Mouse (Mus musculus) thymus, postnatal 10 days (tissue): ENCODE measurements around the gene Zfp867.
A peak's percentile ranks its signal among the peaks of the same experiment; 100 is the strongest.

Experiments
- DNase-seq, 2 experiments: peaks; one replicate each; pipeline ENCODE4 v3.0.0; 2021; ENCODE audit warnings: low spot score in 2 of 2

Gene Zfp867

DNA sequence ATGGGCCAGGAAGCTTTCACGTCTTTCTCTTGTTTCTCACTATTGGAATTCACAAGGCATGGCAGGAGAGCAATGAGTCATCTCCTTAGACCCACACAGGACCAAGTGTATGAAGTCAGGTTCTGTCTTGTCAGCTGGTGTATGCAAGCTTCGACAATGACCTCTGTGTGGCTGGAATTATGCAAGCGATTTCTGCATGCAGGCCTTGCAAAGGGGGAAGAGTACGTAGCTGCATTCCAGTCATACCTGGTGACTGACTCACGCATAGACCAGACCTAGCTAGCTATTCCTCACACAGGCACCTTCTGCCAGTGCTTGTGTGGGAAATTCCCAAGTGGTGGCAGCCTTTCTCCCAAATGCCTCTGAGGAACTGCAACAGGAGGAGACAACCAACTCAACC lies 13.3 kb downstream of the Zfp867 start:
- DNase-seq, result no peak

DNA sequence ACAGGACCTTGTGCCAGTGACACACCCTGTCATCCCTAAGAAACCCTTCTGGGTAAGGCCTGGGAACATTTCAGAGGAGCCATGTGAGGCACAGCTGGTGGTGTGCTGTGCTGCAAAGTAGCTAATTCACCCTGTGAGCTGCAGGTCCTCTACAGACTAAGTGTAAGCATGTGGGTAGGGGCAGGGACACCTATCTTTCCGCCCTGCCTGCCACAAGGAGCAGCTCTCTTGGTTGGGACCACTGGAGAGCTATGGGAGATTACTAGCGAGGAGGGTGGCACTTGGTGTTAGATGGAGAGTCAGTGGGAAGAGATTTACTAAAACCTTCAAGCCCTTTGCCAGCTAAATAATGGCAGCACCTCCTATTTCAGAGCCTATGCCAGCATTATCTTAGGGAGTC lies 15.4 kb downstream of the Zfp867 start:
- no peak for DNase-seq

DNA sequence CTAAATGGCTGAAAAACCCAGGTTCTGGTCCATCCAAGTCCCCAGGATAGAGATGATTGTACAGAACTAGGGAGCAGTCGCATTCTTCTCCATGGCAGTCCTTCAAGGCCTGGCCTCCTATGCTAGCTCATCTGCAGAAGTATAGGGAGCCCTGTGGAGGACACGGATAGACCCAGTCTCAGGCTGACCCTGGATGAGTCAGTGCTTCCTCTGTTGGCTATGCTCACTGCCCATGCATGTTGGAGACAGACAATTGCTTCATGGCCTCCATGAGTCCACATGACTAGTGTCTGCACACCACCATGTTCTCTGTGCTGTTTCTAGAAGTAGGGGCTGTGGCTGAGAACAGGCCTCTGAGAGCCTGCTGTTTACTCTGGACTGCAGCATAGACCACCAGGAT lies 15.9 kb downstream of the Zfp867 start:
- DNase-seq, result no peak

GRCm38 (mm10) chr11:59451086-59451485 lies 21.2 kb downstream of the Zfp867 start, which contains the start of gene Snap47:
Gene Snap47, minus strand, starts transcription at chr11:59451186.
- no peak for DNase-seq

DNA sequence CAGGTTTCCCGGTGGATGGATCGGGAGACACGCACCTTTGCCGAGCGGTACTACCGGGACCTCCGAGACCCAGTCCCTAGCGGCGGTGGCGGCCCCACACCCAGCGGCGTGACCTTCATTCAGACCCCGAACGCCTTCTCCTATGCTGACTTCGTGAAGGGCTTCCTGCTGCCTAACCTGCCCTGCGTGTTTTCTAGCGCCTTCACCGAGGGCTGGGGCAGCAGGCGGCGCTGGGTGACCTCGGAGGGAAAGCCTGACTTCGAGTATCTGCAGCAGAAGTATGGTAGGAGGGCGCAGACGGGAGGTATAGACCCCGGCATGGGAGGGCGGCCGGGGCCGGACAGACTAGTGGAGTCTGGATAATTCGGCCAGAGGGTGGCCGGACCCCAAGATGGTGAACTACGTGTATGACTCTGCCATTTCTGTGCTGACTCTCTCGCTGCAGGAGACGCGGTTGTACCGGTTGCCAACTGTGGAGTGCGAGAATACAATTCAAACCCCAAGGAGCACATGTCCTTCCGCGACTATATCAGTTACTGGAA lies 22.0 kb downstream of the Zfp867 start:
- DNase-seq, result peak; percentile 46 to 52

DNA sequence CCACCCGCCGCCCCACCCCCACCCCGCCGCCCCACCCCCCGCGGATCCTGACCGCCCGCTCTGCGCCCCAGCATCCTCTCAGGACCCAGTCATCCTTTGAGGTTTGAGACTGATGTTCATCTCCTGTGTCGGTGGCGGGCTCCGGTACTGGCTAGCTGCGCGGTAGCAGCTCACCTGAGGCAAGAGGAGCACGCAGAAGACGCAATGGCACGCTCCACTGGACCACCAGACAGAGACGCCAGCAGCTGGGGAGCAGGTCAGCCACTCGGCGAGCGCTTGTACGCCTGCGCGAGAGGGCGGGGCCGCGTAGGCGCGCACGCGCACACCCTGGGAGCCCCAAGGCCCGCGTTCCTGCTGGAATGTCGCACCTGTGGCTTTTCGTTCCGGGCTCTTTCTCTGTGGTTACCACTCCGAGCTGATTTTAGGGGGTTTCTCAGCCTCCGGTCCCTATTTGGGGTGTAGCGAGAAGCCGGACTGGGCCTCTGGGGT lies 22.5 kb downstream of the Zfp867 start, which contains the start of gene Jmjd4:
Gene Jmjd4, plus strand, starts transcription at position 305 of the 489 bp plus-strand sequence.
- peak; percentile 77 to 89 for DNase-seq

DNA sequence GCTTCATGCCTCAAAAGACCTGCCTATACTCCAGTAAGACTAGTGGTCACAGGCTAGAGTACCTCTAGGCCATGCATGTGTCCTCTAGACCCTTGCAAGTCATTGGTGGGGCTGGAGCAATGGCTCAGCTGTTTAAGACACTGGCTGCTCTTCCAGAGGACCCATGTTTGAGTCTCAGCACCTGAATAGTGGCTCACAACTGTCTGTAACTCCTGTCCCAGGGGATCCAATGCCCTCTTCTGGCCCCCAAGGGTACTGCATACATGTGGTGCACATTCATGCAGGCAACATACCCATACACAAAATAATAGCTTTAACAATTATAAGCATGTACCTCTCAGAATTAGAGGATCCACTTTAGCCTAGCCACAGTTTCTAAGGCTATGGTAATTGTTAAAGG lies 29.2 kb downstream of the Zfp867 start:
- no peak for DNase-seq

- no peak for DNase-seq
Observed at GRCm38 (mm10) chr11:59437954-59438353, 34.3 kb downstream of the Zfp867 start.

DNA sequence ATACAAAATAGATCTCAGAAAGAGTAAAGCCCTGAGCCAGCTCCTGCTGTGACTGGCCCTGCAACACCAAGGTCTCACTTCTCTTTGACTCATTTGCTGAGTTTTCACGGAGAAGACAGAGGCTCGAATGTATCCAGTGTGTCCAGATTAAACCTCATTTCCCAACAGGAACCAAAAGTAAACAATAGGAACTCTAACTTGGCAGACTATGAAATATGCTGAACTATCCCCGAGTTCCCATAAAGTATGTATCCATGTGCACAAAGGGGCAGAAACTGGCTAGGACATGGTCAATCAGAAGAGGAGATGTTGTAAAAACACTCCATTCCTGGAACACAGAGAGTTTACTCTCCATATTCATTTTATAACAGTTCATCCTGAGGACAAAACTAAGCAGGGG lies 40.0 kb downstream of the Zfp867 start:
- DNase-seq, result no peak

DNA sequence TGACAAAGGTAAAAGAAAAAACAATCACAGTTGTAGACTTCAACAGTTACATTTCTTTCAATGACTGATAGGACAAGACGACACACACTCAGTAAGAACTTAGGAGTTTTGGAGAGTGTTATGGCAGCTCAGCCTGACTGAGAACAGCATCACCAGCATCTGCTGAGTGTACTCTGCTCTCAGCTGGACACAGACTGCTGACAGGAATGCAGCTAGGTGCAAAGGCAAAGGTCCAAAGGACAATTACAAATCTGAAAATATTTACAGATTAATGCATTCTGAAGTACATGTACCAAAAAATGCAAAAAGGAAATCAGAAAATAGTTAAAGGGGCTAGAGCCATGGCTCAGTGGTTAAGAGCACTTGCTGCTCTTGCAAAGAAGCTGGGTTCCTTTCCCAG lies 42.3 kb downstream of the Zfp867 start:
- DNase-seq, result no peak

DNA sequence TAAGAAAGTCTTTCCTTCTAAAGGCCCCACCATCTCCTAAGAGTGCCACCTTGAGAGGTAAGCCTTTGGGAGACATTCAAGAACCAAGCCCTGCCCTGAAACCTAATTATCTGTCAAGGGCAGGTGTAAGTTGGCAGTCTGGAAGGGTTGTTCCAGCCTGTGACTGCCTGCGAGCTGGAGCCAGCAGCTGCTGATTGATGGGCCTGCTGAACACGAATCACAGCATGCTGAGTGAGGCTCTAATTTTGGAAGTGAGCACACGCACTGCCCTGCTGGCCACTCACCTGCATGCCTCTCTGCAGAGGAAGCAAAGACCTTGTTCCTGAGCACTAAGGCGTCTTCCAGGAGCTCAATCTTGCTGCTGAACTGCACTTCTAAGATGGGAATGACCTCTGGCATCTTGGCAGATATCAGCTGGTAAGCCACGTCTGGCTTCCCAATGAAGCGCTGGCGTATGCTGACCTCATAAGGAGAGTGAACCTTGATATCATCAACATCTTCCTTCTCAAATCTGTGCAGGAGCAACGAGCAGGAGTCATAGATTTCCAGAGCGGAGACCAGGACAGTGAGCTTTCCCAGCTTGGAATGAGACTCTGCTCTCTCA lies 44.1 kb downstream of the Zfp867 start:
- no peak for DNase-seq

DNA sequence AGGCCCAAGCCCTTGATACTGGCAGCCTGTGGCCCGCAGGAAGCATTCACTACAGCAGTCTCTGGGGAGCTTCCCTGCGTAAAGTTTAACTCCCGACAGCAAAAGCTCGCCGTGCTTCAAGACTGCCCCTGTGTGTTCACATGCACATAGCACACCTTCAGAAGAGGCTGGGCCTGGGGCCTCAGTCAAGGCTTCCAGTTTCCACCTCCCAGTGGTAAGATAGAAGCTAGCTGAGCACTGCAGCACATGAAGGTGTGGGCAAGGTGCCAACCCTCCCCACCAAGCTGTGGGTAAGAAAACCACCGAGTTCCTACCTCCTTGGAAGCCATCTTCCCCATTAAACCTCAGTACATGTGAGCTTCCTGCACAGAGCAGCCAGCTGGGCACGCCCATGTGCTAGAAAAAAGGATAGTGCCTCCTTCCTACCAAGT lies 46.6 kb downstream of the Zfp867 start:
- DNase-seq, result peak; percentile 54 to 67

DNA sequence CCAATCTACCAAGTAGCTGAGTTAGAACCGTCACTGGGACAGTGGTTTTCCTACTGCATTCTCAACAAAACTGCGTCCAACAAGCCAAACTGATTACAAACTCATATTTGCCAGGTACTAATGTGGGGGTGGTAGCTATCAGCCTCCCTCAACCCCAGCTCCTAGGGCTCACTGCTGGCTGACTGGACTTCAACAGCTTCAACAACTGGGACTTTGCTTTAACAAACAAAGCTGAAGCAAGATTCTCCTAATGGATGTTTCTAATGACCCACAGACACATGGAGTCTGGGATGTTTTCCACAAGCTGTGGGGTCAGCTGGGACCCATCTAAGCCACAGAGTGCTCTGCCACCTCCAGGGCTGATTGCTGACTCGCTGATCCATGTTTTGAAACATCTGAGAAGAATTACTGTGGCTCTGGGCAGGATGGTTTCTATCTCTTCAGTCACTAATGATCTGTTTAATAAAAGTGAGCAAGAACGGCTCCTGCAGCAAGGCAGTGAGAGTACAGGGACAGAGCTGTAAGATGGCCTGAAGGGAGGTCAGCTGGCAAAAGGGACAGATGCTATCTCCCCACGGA lies 49.2 kb downstream of the Zfp867 start:
- DNase-seq, result no peak

DNA sequence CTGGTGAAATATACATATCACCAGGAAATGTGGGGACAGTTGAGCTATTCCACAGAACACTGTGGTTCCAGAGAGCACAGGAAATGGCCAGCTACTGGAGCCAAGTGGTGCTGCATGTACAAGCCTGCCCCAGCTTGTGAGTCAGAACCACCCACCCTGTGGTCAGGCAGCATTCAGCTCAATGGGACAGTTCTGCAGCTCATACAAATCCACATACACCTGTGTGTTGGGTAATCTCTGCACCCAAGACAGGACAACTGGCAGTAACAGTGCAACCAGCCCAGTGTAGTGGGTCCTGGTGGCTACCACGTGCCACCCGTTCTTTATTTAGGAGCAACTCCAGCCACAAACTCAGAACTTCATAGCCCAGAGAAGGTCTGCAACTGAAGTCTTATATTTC lies 50.3 kb downstream of the Zfp867 start:
- DNase-seq, result no peak

- DNase-seq, result no peak
Observed at GRCm38 (mm10) chr11:59421436-59421835, 50.8 kb downstream of the Zfp867 start.

- DNase-seq, result no peak
Observed at GRCm38 (mm10) chr11:59418708-59419107, 53.6 kb downstream of the Zfp867 start.

DNA sequence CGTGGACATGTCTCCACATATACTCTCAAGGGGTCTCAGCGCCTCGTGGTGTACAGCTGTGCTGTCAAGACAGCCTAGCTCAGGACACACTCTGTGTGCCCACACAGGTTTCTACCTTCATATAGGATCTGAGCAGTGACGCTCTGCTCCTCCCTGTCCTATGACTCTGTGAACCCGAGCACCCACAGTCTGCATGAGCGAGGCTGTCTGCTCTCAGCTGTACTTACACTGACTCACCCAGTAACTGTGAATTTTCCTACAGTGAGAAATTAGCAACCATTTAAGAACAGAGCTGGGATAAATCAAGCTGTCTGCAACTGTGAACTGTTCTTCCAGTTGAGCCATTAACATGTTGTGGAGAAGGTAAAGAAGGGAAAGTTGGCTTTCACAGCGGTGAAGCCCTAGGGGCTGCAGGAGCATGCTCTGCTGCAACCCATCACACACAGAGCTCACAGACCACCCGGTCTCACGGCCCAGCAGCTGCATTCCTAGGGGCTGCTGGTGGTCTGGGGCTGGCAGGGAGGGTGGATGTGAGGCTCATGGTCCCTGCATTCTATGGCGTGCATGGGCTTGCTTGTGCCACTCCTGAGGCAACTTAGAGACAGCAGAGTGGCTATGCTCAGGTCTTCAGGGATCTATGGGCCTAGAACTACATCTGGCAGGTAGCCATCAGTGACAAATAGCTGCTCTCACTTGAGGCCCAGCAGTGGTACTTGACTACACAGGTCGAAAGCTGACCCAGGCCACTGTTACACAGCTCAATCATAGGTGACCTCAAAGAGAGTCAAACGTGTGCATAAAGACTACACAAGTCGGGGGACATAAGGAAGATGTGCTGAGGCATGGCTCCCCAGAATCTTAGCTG lies 59.0 kb downstream of the Zfp867 start:
- no peak for DNase-seq

GRCm38 (mm10) chr11:59412058-59412457 lies 60.2 kb downstream of the Zfp867 start:
- no peak for DNase-seq
